Mouse (Mus musculus) megakaryocyte, embryonic 14.5 days (primary cell): Measurements from ENCODE around the gene Atp5c1. TPM values are rescaled to one million over a fixed set of nuclear protein-coding genes. Genes with fewer than 3 reads are reported as not detected.

Experiments
- H3K27me3 ChIP-seq: replicated peaks from 2 replicates; pipeline ENCODE3; 2012; ENCODE audit warnings: inconsistent platforms
- H3K36me3 ChIP-seq: replicated peaks from 2 replicates; pipeline ENCODE3; 2012; ENCODE audit warnings: low read length, inconsistent platforms, mixed read lengths
- H3K4me1 ChIP-seq: 2 replicates; pipeline ENCODE4 v1.6.1; 2012; ENCODE audit warnings: inconsistent platforms
- H3K4me3 ChIP-seq: replicated peaks from 2 replicates; pipeline ENCODE3; 2012; ENCODE audit warnings: moderate library complexity, mild to moderate bottlenecking, inconsistent platforms
- H3K9me3 ChIP-seq: 2 replicates; pipeline ENCODE4 v1.6.1; 2012; ENCODE audit warnings: inconsistent platforms
- FLI1 ChIP-seq: IDR thresholded peaks from 2 replicates; pipeline ENCODE4 v1.6.1; 2012; ENCODE audit warnings: low read length, inconsistent platforms, mixed read lengths
- GATA1 ChIP-seq: IDR thresholded peaks from 3 replicates; pipeline ENCODE4 v1.6.1; 2012; ENCODE audit warnings: mixed read lengths, low read length, inconsistent platforms, borderline replicate concordance
- polyA plus RNA-seq: library from polyadenylated mRNA; stranded (reverse); fragments of >175 nt; gene quantifications from 2 replicates; pipeline ENCODE4 v1.2.3, GENCODE M21; 2012; ENCODE audit warnings: low replicate concordance; ENCODE audit not compliant: insufficient read depth

The Atp5c1 gene
- polyA plus RNA-seq, 1 experiment = 17.5 TPM

DNA sequence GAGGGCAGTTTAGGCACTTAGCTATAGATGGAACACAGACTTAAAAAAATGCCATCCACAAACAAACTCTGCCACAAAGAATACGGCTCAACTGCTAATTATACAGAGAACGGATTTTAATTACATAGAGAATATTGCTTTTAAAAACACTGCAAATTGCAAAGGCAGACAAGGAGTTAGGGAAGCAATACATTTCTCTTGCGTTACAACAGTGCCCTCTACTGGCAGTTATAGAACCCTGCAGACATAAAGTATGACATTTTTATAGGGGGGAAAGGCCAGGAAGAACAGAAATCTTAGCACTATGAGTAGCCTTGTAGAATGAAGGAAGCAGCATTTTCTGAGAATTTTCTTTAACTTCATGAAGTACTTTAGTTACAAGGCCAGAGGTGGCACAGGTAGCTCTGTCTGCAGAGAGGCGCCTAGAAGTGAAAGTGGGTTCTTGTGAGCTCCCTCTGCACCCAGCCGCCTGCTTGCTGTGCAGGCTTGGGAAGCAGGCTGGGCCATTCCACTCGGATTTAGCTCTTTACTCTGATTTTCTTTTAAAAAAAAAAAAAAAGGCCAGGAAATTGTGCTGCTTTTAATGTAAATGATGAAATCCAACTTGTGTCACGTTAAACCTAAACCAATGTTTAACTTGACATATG, 69.9 kb downstream of the Atp5c1 start:
- no peaks in the 10 kb centered on the region for H3K36me3 ChIP-seq
- H3K4me1 ChIP-seq = peaks cover 29% of the 10 kb centered on the region
- H3K27me3 ChIP-seq = no peaks in the 10 kb centered on the region
- TF ChIP-seq GATA1 (no peak), FLI1 (no peak)
- no peak overlapping the region for H3K4me3 ChIP-seq
- H3K9me3 ChIP-seq = no peaks in the 10 kb centered on the region

DNA sequence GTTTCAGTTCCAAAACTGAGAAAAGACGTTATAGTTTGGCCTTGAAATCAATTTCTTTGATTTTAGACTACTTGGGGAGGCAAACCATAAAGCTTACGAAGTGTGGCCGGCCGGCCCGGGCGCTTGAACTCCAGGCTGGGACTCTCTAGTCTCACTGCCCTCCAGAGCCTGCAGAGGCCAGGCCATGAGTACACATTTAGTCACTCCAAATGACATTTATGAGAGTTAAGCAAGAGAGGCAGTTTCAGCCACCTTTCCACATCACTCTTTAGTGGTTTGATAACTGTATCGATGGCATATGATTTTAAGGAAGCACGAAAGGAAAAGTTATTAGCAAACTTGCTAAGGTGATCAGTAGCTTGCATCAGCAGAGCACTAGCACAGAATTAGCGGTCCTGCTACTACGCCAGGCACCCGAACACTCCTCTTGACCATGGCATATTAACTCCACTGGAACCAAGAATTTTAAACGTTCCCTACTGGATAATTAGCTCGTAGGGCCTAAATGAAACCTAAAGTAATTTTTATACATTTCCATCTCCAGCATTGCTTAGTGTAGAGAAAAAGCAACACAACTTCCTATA, 70.5 kb downstream of the Atp5c1 start:
- H3K4me1 ChIP-seq = peaks cover 34% of the 10 kb centered on the region
- TF ChIP-seq FLI1 = no peak
- TF ChIP-seq GATA1 = no peak
- H3K27me3 ChIP-seq = no peaks in the 10 kb centered on the region
- no peak overlapping the region for H3K4me3 ChIP-seq
- no peaks in the 10 kb centered on the region for H3K9me3 ChIP-seq
- no peaks in the 10 kb centered on the region for H3K36me3 ChIP-seq

DNA sequence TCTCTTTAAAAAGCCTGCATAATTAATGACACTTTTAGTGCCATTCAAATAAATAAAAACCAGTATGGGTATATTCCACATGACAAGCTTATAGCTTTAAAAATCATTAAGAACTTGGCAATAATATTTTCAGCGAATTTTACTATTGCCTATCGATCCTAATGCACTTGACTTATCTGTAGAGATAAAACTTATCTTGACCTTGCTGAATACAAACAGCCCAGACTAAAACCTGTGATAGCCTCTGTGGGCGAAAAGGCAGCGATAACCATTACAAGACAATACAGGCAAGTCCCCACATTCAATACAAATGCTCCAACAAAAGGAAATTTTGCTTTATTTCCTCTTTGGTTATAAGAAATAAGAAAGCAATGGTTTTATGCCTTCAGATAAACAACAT, 71.7 kb downstream of the Atp5c1 start:
- Histone ChIP-seq H3K4me1 (peaks cover 41% of the 10 kb centered on the region), H3K36me3 (no peaks in the 10 kb centered on the region), H3K9me3 (no peaks in the 10 kb centered on the region), H3K27me3 (no peaks in the 10 kb centered on the region), H3K4me3 (no peak overlapping the region)
- no peak for TF ChIP-seq FLI1
- no peak for TF ChIP-seq GATA1

Other genes with a start within 250 kb of the Atp5c1 start
- not detected in 2 replicates for gene 4930412O13Rik, start 199.3 kb downstream of the Atp5c1 start, polyA plus RNA-seq
- not detected in 2 replicates for gene 9230102O04Rik, start 191.0 kb downstream of the Atp5c1 start, polyA plus RNA-seq
- 0.36 TPM in 1 of 2 replicates, not detected in the other for gene Gata3, start 190.5 kb downstream of the Atp5c1 start, polyA plus RNA-seq
- 17.0 and 19.0 TPM in 2 replicates for gene Taf3, start 31.9 kb downstream of the Atp5c1 start, polyA plus RNA-seq
- gene Kin, start 83 bp upstream of the Atp5c1 start, polyA plus RNA-seq = 1.9 TPM in 1 of 2 replicates, not detected in the other
- gene Itih2, start 50.9 kb upstream of the Atp5c1 start, polyA plus RNA-seq = not detected in 2 replicates
- gene Itih5, start 73.1 kb upstream of the Atp5c1 start, polyA plus RNA-seq = 0.18 and 0.61 TPM in 2 replicates